Mouse (Mus musculus) midbrain, embryonic 10.5 days (tissue): ENCODE results near the gene Atxn3. TPM values are rescaled to one million over a fixed set of nuclear protein-coding genes. Genes with fewer than 3 reads are reported as not detected.

ENCODE experiments used
- DNase-seq: peaks from one replicate; pipeline ENCODE4 v3.0.0-alpha.2; 2017; ENCODE audit warnings: low spot score
- H3K27ac ChIP-seq: fragments of 300-500 bp; sonication (generic); replicated peaks from 2 replicates; pipeline ENCODE4 v1.5.1; 2016; ENCODE audit warnings: mild to moderate bottlenecking
- H3K27me3 ChIP-seq: fragments of 300-500 bp; sonication (generic); 2 replicates; pipeline ENCODE4 v1.6.1; 2016; ENCODE audit warnings: low read depth, mild to moderate bottlenecking; ENCODE audit not compliant: poor library complexity, severe bottlenecking
- H3K36me3 ChIP-seq: fragments of 300-500 bp; sonication (generic); 2 replicates; pipeline ENCODE4 v1.6.1; 2016; ENCODE audit warnings: mild to moderate bottlenecking, moderate library complexity
- H3K4me1 ChIP-seq: fragments of 300-500 bp; sonication (generic); 2 replicates; pipeline ENCODE4 v1.6.1; 2016
- H3K4me3 ChIP-seq: fragments of 300-500 bp; sonication (generic); 2 replicates; pipeline ENCODE4 v1.5.1; 2016; ENCODE audit warnings: mild to moderate bottlenecking, moderate library complexity
- H3K9me3 ChIP-seq: fragments of 300-500 bp; sonication (generic); replicated peaks from 2 replicates; pipeline ENCODE4 v1.6.1; 2016; ENCODE audit warnings: mild to moderate bottlenecking
- WGBS: fragments of 180-500 bp; shearing (Covaris S2); methylation state at CpG from one replicate; pipeline ENCODE4 v1.1.7; 2016; 5-methylcytosine and 5-hydroxymethylcytosine counted together
- polyA plus RNA-seq: library from polyadenylated mRNA; unstranded; fragments of >200 nt; fragmentation: Nextera tagmentation; extraction: Ambion mirVana; gene quantifications from 2 replicates; pipeline ENCODE4 v1.2.1, GENCODE M21; 2016

Atxn3 gene
- polyA plus RNA-seq, 1 experiment from 2014 or later, result 14.4 TPM

- Histone ChIP-seq H3K9me3 (no peaks in the 10 kb centered on the region), H3K4me3 (no peak overlapping the region), H3K27me3 (no peaks in the 10 kb centered on the region), H3K27ac (no peak overlapping the region), H3K36me3 (peaks cover 43% of the 10 kb centered on the region), H3K4me1 (no peaks in the 10 kb centered on the region)
- WGBS, result 82% methylated on average over 4 of the region's 4 CpGs
- no peak for DNase-seq
Measured at GRCm38 (mm10) chr12:101948801-101949200, 9.2 kb downstream of the Atxn3 start.

- DNase-seq, result no peak
- no peak overlapping the region for H3K27ac ChIP-seq
- WGBS, result 95% methylated on average over 8 of the region's 8 CpGs
- H3K4me3 ChIP-seq, result no peak overlapping the region
- no peaks in the 10 kb centered on the region for H3K27me3 ChIP-seq
- H3K36me3 ChIP-seq, result peaks cover 48% of the 10 kb centered on the region
- H3K4me1 ChIP-seq, result no peaks in the 10 kb centered on the region
- H3K9me3 ChIP-seq, result no peaks in the 10 kb centered on the region
Measured at GRCm38 (mm10) chr12:101947986-101948385, 10.1 kb downstream of the Atxn3 start.

DNA sequence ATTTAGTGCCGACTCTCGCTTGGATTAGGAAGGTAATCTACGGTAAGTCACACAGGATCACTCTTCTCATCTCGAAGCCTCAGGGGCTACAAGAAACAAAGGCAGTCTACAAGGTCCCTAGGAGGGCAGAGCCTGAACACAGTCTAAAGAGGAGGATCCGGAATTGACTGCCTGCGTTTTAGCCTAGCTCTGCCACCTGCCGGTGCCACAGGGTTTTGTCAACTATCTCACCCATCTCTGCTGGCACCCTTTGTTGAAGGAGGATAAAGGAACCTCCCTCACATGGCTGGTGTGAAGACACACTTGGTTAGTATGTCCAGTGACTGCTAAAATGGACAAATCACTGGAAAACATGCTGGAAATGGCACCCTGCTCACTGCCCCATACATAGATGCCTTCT, 20.5 kb downstream of the Atxn3 start:
- H3K36me3 ChIP-seq, result peaks cover 92% of the 10 kb centered on the region
- H3K27me3 ChIP-seq, result no peaks in the 10 kb centered on the region
- DNase-seq, result no peak
- H3K27ac ChIP-seq, result no peak overlapping the region
- WGBS, result 91% methylated on average over 7 of the region's 7 CpGs
- no peaks in the 10 kb centered on the region for H3K4me1 ChIP-seq
- peaks cover 8% of the 10 kb centered on the region; the same call in 1 of the 2 replicates for H3K9me3 ChIP-seq
- no peak overlapping the region for H3K4me3 ChIP-seq

DNA sequence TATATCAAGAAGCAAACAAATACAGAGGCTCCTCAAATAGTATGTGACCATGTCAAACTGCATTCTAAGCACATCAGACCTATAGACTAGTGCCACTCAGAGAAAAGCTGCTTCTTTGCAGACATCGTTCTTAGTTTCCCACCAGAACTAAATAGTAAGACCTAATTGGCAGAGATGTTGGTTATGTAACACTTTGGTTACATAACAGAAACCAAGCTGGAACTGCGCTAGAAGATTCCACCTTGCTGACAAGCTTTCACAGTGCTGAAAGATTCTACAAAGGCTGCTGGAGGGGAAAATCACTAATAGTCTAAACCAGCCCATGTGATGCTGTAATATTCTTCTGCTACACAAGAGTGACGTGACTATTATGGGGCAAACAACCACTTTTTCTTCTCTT, 22.8 kb downstream of the Atxn3 start:
- H3K4me3 ChIP-seq, result no peak overlapping the region
- no peaks in the 10 kb centered on the region; the same call in 1 of the 2 replicates for H3K9me3 ChIP-seq
- no peaks in the 10 kb centered on the region for H3K27me3 ChIP-seq
- H3K27ac ChIP-seq, result no peak overlapping the region
- H3K36me3 ChIP-seq, result peaks cover 92% of the 10 kb centered on the region
- H3K4me1 ChIP-seq, result no peaks in the 10 kb centered on the region
- 92% methylated on average over 3 of the region's 3 CpGs for WGBS
- no peak for DNase-seq

- Histone ChIP-seq H3K4me1 (no peaks in the 10 kb centered on the region), H3K27ac (no peak overlapping the region), H3K4me3 (no peak overlapping the region), H3K27me3 (no peaks in the 10 kb centered on the region), H3K9me3 (no peaks in the 10 kb centered on the region), H3K36me3 (peaks cover 99% of the 10 kb centered on the region)
- no peak for DNase-seq
- 97% methylated on average over 1 of the region's 1 CpGs for WGBS
Measured at GRCm38 (mm10) chr12:101928423-101928822, 29.6 kb downstream of the Atxn3 start.

- Histone ChIP-seq H3K36me3 (peaks cover 58% of the 10 kb centered on the region), H3K9me3 (no peaks in the 10 kb centered on the region), H3K27me3 (no peaks in the 10 kb centered on the region), H3K4me3 (no peak overlapping the region), H3K4me1 (no peaks in the 10 kb centered on the region), H3K27ac (no peak overlapping the region)
- 83% methylated on average over 6 of the region's 6 CpGs for WGBS
- no peak for DNase-seq
Measured at GRCm38 (mm10) chr12:101922313-101922712, 35.7 kb downstream of the Atxn3 start.

GRCm38 (mm10) chr12:101919847-101920246, 38.2 kb downstream of the Atxn3 start:
- Histone ChIP-seq H3K27me3 (no peaks in the 10 kb centered on the region), H3K27ac (no peak overlapping the region), H3K4me3 (no peak overlapping the region), H3K9me3 (no peaks in the 10 kb centered on the region), H3K4me1 (no peaks in the 10 kb centered on the region), H3K36me3 (peaks cover 34% of the 10 kb centered on the region)
- no peak for DNase-seq
- WGBS, result 88% methylated on average over 3 of the region's 3 CpGs

GRCm38 (mm10) chr12:101917165-101917564, 40.9 kb downstream of the Atxn3 start:
- H3K27ac ChIP-seq, result no peak overlapping the region
- peaks cover 8% of the 10 kb centered on the region for H3K4me1 ChIP-seq
- no peaks in the 10 kb centered on the region for H3K9me3 ChIP-seq
- no peak overlapping the region for H3K4me3 ChIP-seq
- H3K36me3 ChIP-seq, result peaks cover 7% of the 10 kb centered on the region; the same call in 1 of the 2 replicates
- DNase-seq, result no peak
- H3K27me3 ChIP-seq, result no peaks in the 10 kb centered on the region

GRCm38 (mm10) chr12:101912626-101913490, 45.2 kb downstream of the Atxn3 start, which contains the start of gene Trip11:
Gene Trip11 (minus strand): TSS chr12:101913267.
- WGBS, result under 1% methylated on average over 69 of the region's 69 CpGs
- no peaks in the 10 kb centered on the region for H3K9me3 ChIP-seq
- peak within 1 kb of the TSS; percentile 93 for H3K27ac ChIP-seq
- peaks cover 12% of the 10 kb centered on the region for H3K36me3 ChIP-seq
- peak; percentile 86 for DNase-seq
- peak within 1 kb of the TSS; percentile 95 for H3K4me3 ChIP-seq
- peaks cover 20% of the 10 kb centered on the region for H3K4me1 ChIP-seq
- H3K27me3 ChIP-seq, result no peaks in the 10 kb centered on the region

DNA sequence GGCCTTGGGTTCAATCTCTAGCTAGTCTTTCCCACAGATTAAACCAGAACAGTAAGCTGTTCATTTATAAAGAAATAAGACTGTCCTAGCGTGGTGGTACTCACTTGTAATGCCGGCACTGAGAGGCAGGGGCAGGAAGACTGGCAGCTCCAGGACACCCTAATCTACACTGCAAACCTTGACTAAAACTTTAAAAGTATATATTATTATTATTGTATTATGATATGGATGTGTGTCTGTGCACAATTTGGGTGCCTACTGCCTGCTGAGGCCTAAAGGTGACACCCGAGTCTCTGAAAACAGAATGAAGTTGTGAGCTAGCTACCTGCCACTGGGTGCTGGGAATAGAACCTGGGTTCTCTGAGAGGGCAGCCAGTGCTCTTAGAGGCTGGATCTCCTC, 46.7 kb downstream of the Atxn3 start:
- Histone ChIP-seq H3K4me3 (peak overlapping the region; percentile 95), H3K9me3 (no peaks in the 10 kb centered on the region), H3K27ac (no peak overlapping the region), H3K4me1 (peaks cover 20% of the 10 kb centered on the region), H3K27me3 (no peaks in the 10 kb centered on the region), H3K36me3 (peaks cover 18% of the 10 kb centered on the region)
- WGBS, result 87% methylated on average over 3 of the region's 3 CpGs
- no peak for DNase-seq

- peaks cover 20% of the 10 kb centered on the region for H3K4me1 ChIP-seq
- no peak overlapping the region for H3K4me3 ChIP-seq
- H3K27me3 ChIP-seq, result no peaks in the 10 kb centered on the region
- peaks cover 27% of the 10 kb centered on the region for H3K36me3 ChIP-seq
- H3K9me3 ChIP-seq, result no peaks in the 10 kb centered on the region
- H3K27ac ChIP-seq, result no peak overlapping the region
- DNase-seq, result no peak
- WGBS, result 94% methylated on average over 6 of the region's 6 CpGs
Measured at GRCm38 (mm10) chr12:101910360-101910759, 47.7 kb downstream of the Atxn3 start.

DNA sequence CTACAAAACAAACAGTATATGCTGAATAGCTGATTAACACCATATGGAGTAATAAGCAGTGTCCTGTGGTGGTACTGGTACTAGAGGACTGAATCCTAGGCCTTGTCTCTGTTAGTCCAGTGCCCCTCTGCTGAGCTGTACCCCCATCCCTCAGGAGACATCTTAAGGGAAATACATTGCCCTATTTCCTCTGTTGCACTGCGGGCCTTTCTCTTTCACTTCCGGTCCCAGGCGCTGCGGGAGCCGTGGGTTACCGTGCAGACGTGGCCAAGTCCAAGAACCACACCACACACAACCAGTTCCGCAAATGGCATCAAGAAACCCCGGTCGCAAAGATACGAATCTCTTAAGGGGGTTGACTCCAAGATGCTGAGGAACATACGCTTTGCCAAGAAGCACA, 52.2 kb downstream of the Atxn3 start:
- Histone ChIP-seq H3K9me3 (no peaks in the 10 kb centered on the region), H3K27ac (no peak overlapping the region), H3K4me3 (no peak overlapping the region), H3K36me3 (peaks cover 46% of the 10 kb centered on the region), H3K4me1 (no peaks in the 10 kb centered on the region), H3K27me3 (no peaks in the 10 kb centered on the region)
- no peak for DNase-seq
- WGBS, result 94% methylated on average over 12 of the region's 12 CpGs

DNA sequence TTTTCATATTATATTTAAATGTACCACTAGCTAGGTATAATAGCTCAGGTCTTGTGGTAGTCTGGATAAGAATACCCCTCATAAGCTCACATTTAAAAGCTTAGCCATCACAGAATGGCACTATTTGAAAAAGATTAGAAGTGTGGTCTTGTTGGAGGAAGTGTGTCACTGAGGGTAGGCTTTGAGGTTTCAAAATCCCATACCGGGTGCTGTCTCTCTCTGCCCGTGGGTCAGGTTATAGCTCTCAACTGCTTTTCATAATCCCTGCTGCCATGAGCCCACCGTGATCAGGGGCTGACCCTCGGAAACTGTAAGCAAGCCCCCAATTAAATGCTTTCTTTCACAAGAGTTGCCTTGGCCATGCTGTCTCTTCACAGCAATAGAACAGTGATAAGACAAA, 53.1 kb downstream of the Atxn3 start:
- WGBS, result 93% methylated on average over 4 of the region's 4 CpGs
- no peak for DNase-seq
- H3K4me3 ChIP-seq, result no peak overlapping the region
- no peaks in the 10 kb centered on the region for H3K9me3 ChIP-seq
- H3K27ac ChIP-seq, result no peak overlapping the region
- H3K27me3 ChIP-seq, result no peaks in the 10 kb centered on the region
- no peaks in the 10 kb centered on the region for H3K4me1 ChIP-seq
- H3K36me3 ChIP-seq, result peaks cover 54% of the 10 kb centered on the region
